Mouse (Mus musculus): ENCODE measurements around the gene Carmil2. TPM values are rescaled to one million over a fixed set of nuclear protein-coding genes. Genes with fewer than 3 reads are reported as not detected.
A peak's percentile ranks its signal among the peaks of the same experiment; 100 is the strongest.

The Carmil2 gene
- total RNA-seq, 2 experiments from 2014 or later = 0.26 to 0.74 TPM

DNA sequence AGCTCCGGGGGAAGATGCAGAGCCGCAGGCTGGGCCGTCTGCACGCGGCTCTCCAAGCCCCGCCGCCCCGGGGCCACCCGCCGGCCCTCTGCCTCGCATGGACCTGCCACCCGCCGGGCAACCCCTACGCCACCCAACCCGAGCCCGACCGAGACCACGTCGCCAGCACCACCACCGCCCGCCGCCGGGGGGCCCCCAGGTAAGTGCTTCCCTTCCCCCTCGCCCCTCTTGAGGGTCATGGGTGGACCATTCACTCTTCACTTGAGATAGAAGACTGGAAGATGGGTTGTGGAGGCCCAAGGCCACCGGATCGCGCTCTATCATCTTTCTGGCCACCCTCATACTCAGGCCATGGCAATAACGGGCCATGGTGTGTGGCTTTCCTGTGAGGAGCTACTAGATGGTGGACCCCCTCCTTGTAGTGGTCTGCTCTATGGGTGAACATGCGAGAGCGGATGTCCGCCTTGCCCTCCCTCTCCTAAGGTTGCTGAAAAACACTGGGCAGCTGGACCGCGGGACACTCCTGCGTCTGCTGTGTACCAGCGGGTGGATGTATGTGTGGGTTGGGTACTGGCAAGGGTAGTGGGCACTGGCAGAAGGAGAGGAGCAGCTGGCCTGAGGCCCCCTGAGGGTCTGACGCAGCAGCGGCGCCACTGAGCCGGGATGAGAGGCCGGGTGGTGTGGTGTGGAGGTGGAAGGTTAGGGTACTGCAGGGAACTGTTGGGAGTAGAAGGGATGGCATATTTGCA lies 8.2 kb downstream of the Carmil2 start:
- DNase-seq (ENCODE audit: low spot score in 2 of 2) = no peak

- DNase-seq (ENCODE audit: low spot score in 2 of 2) = no peak
Observed at GRCm38 (mm10) chr8:105695080-105695780, 9.2 kb downstream of the Carmil2 start.

- no peak for DNase-seq (ENCODE audit: low spot score in 2 of 2)
Observed at GRCm38 (mm10) chr8:105697196-105697780, 11.2 kb downstream of the Carmil2 start.

DNA sequence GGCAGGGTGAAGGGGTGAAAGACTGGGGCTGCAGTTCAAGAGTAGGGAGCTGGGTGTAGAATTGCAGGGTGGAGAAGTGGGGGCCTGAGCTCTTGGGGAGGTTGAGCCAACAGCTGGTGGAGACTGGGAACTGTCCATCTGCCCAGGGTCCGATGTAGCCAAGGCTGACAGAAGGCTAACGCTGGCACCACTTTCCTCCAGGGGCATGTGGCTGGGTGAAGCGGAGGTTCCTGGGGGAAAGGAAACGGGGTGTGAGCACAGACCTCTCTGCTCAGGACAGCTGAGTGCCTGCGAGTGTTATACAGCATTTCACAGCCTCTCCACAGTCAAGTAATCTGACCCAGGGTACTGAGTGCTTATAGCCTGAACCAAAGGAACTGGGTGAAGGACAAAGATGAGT lies 12.7 kb downstream of the Carmil2 start:
- no peak for DNase-seq (ENCODE audit: low spot score in 2 of 2)

DNA sequence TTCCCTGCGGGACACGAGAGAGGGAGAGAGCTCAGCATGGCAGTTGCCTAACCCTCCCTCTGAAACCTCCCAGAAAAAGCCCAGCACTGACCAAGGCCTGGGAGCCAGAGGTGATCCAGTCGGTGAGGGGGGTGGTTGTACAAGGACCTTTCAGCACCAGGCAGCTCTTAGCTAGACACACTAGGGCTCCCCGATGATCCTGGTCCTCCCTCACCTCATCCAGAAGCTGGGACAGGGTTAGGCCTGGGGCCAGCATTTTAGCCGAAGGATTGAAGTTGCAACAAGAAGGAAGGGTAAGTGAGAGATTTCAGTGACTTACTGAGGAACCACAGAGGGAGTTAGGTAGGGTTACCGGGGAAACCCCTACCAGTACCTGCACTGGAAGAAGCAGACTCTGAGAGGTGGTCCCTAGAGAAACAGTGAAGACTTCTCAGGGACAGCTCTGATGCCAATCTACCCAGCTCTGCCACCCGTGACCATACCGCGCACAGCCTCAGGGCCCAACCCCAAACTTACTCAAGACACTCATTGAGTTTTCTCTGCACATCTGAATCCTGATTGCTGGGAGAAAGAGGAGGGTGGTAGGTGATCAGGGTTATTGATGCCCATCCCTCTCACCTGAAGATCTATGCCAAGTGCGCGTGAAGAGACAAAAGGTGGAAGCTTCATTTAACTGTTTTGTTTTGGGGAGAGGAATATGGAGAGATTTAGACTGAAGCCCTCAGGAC lies 13.6 kb downstream of the Carmil2 start:
- no peak for DNase-seq (ENCODE audit: low spot score in 2 of 2)

GRCm38 (mm10) chr8:105700566-105700965 lies 14.5 kb downstream of the Carmil2 start:
- DNase-seq (ENCODE audit: low spot score in 2 of 2) = peak in 1 of 2 experiments; percentile 40

- DNase-seq (ENCODE audit: low spot score in 2 of 2) = peak; percentile 97
Observed at GRCm38 (mm10) chr8:105700966-105701824, 15.1 kb downstream of the Carmil2 start, which contains the start of the genes Acd and Pard6a. Gene Acd (minus strand): TSS chr8:105701102. Gene Pard6a (plus strand): TSS chr8:105701148.

GRCm38 (mm10) chr8:105702001-105702401 lies 15.9 kb downstream of the Carmil2 start:
- no peak for DNase-seq (ENCODE audit: low spot score in 2 of 2)

- no peak for DNase-seq (ENCODE audit: low spot score in 2 of 2)
Observed at GRCm38 (mm10) chr8:105702731-105703415, 16.8 kb downstream of the Carmil2 start.

DNA sequence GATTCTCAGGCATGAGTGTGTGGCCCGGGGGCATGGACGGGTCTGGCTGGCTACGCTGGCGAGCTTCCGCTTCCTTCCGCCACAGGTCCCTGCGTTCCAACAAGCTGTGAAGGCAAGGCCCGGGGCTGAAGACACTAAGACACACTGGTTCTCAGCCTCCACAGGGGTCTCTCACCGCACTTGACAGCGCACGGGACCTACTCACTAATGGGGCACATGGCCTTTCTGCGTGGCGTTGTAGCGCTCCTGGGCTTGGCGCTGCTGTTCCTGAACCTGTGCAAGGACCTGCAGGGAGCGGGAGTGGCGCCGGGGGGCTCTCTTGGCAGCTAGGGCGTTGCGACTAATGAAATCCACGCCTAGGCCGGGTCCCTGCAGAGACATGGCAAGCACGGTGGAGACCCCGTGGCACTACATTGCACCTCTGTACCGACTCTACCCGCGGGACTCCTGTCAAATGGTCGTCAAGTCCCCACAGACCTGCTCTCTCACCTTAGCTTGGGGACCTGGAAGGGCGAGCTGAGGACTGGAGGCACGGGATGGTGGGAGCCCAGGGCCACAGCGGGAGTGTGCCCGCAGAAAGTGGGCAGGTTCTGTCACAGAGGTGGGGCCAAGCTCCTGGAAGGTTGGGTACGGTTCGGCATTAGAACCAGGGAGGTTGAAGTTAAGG lies 18.2 kb downstream of the Carmil2 start:
- no peak for DNase-seq (ENCODE audit: low spot score in 2 of 2)

GRCm38 (mm10) chr8:105704955-105705354 lies 18.9 kb downstream of the Carmil2 start:
- no peak for DNase-seq (ENCODE audit: low spot score in 2 of 2)

DNA sequence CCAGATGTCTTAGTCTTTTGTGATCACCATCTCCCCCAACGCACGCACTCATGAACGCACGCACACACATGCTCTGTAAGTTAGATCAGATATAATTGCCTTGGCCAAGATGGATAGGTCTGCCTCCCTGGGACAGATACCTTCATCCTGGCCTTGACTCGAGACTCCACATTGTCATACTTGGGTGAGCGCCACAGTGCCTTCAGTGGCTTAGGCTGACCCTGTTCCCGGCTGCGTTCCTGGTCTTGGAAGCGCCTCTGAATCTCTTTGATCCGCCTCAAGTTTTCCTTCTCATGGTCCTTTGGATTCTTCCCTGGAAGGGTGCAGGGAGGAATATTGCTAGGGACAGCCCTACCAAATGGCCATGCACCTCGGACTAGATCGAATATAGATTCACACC lies 20.4 kb downstream of the Carmil2 start:
- no peak for DNase-seq (ENCODE audit: low spot score in 2 of 2)

DNA sequence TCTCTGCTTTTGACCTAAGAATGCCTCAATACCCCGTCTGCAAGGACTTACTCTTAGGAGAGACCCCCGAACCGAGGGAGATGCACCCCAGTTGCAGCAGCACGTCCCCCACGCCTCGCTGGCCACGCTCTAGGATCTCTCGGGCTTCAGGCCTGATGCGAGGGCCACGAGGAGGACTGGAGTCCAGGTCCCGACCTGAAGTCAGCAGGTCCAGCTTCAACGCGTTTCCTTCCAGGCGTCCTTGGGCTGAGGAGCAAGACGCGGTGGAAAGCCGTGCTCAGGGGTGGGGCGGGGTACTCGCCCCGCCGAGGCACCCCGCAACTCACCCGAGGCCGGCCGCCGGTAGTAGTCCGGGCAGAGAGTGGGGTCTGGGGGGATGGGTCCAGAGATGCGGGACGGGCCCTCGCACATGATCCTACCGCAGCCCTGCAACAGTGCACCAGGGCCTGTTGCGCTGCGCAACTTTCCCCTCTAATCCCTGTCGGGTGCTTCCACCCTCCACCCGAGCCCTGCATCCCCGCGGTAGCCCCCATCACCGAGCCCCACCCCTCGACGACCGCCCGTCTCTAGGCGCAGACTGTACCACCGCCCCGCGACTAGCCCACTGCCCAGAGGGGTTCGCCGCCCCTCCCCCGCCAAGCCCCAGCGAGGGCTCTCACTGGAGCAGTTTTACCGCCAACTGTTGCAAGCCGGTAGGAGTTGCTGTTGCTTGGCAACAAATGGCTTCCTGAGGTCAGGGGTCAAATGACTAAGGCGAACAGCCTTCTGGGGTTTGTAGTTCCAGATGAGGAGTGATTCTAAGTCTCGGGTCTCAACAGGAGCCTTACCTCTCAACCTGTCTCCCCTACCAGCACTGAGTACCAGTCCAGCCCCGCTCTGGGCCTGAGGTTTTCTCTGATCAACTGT lies 21.7 kb downstream of the Carmil2 start, which contains the start of the genes 4933405L10Rik and Enkd1:
4933405L10Rik (plus strand) TSS at position 158 of the 906 bp plus-strand sequence.
Enkd1 (minus strand) TSS at position 713 of the 906 bp plus-strand sequence.
- peak; percentile 48 to 81 for DNase-seq (ENCODE audit: low spot score in 2 of 2)

GRCm38 (mm10) chr8:105708675-105709074 lies 22.6 kb downstream of the Carmil2 start:
- DNase-seq (ENCODE audit: low spot score in 2 of 2) = no peak

DNA sequence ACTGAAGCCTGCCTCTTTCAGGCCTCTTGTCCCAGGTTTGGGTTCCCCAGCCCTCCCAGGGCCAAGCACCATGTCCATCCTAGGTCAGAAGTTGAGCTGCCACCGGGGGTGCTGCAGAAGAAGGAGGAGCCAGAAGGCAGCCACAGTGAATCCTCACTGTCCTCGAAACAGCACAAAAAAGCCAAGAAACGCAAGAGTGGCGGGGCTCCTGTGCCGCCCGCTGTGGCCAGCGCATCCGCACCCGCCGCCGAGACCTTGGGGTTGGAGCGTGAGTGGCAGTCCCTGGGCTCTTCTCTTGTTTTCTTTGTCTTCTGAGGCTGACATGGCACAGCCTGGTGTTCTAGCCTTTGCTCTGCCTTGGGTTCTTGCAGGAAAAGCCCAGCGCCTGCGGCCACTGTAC lies 23.2 kb downstream of the Carmil2 start:
- DNase-seq (ENCODE audit: low spot score in 2 of 2) = no peak

DNA sequence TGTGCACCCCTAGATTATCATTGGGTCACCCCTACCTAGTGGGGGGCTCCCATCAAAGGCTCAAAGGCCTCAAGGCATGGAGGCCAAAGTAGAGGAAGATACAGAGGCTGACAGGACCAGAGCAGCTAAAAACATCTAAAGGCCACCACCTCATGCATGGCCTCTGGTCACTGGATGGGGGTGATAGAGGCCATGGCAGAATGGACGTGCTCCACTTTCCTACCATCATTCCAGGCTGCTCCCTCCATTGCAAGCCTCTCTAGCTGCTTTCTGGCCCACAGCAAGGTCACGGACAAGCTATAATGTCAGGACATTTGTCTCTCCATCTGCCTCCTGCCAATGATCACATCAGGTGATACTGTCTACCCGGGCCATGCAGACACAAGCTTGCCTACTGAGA lies 26.2 kb downstream of the Carmil2 start:
- DNase-seq (ENCODE audit: low spot score in 2 of 2) = no peak

DNA sequence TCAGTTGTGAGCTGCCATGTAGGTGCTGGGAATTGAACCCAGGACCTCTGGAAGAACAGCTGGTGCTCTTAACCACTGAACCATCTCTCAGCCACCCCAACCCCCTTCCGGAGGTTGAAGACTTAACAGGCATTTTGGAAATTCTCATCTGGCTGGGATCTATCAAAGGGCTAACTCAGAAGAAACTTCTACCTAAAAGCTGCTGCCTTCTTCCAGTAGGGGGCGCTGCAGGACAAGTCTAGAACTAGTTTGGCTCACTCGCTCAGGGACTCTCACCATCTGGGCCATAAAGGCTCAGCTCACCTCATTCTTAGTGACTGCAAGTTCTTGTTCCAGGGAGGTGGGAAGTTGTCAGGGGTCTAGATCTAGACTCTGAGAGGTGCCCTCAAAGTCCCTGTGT lies 28.1 kb downstream of the Carmil2 start:
- DNase-seq (ENCODE audit: low spot score in 2 of 2) = peak; percentile 80 to 88

DNA sequence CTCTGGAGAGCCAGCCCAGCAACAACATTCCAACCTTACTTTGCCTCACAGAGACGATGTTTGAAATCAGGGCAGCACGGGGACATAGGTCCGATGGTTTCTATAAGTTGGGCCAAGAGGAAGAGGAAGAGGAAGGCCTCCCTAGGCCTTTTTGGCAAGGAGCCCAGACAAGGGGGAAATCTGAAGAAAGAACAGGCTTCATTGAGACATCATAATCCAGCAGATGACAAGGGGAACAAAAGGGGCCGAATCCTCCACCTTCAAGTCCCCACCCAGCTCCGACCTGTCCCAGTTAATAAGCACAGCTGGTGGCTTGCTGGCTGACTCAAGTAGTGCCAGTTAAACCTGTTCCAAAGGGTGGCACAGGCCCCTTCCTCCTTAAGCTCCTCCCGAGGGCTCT lies 29.0 kb downstream of the Carmil2 start:
- no peak for DNase-seq (ENCODE audit: low spot score in 2 of 2)

Measured in gastrocnemius, postnatal 4 days (tissue).